8 mouse cellular contexts compared by ENCODE assay signal in the genomic region with DNA sequence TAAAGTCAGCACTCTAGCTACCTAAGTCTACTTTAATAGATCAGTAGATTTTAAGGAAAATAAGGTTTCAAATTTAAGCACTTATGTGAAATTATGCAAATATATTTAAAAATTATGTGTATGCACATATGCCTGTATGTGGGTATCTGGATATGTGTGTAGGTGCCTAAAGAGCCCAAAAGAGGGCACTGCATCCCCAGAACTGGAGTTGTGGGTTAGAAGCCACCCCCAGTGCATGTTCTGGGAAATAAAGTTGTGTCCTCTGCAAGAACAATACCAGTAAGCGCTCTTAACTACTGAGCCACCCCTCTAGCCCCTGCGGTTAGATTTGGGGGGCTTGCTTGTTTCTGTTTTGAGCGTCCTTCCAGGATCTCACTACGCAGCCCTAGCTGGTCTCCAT.
DNase-seq lines count a peak whose midpoint lies in the region; ATAC-seq and TF ChIP-seq lines count a peak whose summit lies in the region.

No protein-coding gene starts in this region.

- H3K27me3 ChIP-seq in Patski = no peaks in the 10 kb centered on the region

- peak; percentile 44 for DNase-seq in heart, postnatal 4 days
- no peak for DNase-seq in heart, postnatal 36 days
- DNase-seq in 416B (ENCODE audit: low read depth) (peak; percentile 83), Patski (ENCODE audit: low read depth, low spot score) (no peak)
- peak; percentile 41 for DNase-seq in lung, postnatal 14 days
- DNase-seq in urinary bladder, postnatal 36 days (ENCODE audit: low spot score in 2 of 2) = no peak
- DNase-seq in frontal cortex, postnatal 14 days (ENCODE audit: low spot score in 2 of 2) = no peak
- DNase-seq in spleen, postnatal 4 days (ENCODE audit: low spot score in 2 of 2) = no peak

- POLR2A ChIA-PET in Patski (lab: Charles Lee) = no interaction called here

- intact Hi-C loops in heart, postnatal 36 days (cut with DNase I) = no loop called here

- ATAC-seq in Patski = no peak

- peak; percentile 77 for TF ChIP-seq CTCF in Patski (IDR thresholded peaks at IDR 0.05)

- CTCF ChIA-PET in Patski (lab: Charles Lee) = interaction anchor here (0.9 to 1.2 kb wide), 3 partner anchors 9 to 118 kb away, joined by 3 to 7 read pairs (median 5); no protein-coding TSS in a partner anchor

- in situ Hi-C loops in Patski (cut with MboI; ENCODE audit: low pct_unique_long_range_greater_than_20kb) = no loop called here

Comparison
In these comparisons a context has a peak if more than half of its experiments do, and no peak if none do; other contexts are left out.
1. DNase-seq: peak in heart, postnatal 4 days (single experiment), 416B (single experiment) and lung, postnatal 14 days (single experiment); none in heart, postnatal 36 days (0 of 2), Patski (single experiment), urinary bladder, postnatal 36 days (0 of 2), frontal cortex, postnatal 14 days (0 of 2) and spleen, postnatal 4 days (0 of 2).